Mouse (Mus musculus) adrenal gland, postnatal 10 days (tissue): Measurements from ENCODE around the gene Hivep1. TPM values are rescaled to one million over a fixed set of nuclear protein-coding genes. Genes with fewer than 3 reads are reported as not detected.

Experiments
- DNase-seq: peaks from one replicate; pipeline ENCODE4 v3.0.0; 2021; ENCODE audit warnings: mixed read lengths
- total RNA-seq, 2 experiments: library from RNA; stranded (reverse); gene quantifications; 2 replicates each; pipeline ENCODE4 v1.2.3; 2021

Gene Hivep1
- total RNA-seq, 2 experiments from 2014 or later, result 21.0 to 24.3 TPM

DNA sequence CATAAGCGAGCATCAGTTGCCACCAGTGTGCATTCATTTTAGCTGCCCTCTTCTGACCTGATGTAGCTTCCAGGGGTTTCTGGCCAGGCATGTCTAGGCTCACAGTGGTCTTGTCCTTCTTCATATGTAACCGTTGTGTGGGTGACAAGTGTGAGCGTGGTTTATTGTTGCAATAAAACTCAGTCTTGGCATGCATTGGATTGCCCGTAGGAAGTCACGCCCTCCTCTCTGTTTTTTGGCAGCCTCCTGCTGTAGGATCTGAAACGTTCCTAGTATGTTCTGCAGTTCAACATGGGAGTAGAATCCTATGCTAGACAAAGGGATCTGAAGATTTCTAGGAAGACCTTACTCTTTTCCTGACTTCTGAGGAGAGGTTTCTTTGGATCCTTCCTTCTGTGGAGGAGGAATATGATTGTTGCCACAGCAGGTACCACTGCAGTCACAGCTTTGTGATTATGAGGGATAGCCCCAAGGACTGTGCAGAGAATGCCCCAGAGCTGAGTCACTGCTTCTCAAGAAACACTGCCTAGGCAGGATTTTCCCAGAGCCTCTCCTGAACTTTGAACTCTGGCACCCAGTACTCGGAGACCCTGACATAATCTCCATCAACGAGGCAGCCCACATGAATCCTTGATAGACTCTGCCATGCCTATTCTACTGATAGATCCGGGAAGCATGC is 182.1 kb downstream of the Hivep1 start:
- DNase-seq, result no peak

DNA sequence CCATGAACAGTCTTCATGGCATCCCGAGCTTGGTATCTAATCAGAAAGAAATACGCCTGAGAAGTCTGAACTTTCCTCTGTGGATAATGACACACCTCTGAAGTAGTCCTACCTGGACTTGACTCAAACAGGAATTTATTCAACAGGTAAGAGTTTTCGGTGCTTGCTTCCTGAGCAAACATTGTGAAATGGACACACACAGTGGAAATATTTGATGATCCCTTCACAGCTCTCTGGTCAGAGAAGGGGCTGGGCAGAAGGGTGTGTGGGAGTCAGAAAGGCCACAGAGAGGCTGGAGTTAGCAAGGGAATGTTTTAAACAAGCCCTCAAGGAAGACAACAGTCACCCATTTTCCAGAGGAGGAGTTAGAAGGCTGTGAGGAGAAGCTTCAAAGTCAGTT is 186.7 kb downstream of the Hivep1 start:
- no peak for DNase-seq

DNA sequence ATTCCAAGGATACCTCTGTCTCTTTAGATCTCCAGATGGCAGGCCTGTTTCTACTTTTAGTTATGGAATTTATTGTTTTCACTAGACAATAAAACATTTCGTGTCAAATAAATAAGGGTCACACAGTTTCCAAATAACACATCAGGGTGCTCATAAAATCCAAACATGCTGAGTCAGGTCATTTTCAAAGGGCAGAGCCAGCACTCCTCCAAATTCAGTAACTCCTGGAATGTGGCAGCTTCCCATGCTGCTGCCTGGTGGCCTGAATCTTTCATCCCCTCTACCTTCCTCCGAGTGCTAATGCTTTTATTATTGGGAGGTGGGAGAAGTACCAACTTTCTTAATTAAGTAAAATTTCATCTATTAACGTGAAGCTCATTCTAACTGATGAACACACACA is 190.3 kb downstream of the Hivep1 start:
- DNase-seq, result no peak

Other genes with a start within 250 kb of the Hivep1 start
- 100 to 1,000 TPM in 1 of 2 experiments, 10 to 100 TPM in 1; 74.8 to 101 TPM for gene Adtrp, start 204.3 kb upstream of the Hivep1 start, total RNA-seq
- 1 to 10 TPM; 1.4 to 2.0 TPM for gene Edn1, start 249.5 kb downstream of the Hivep1 start, total RNA-seq